Comparison of ENCODE assay signal across 8 mouse cellular contexts in genomic region chr3:131302452-131303319, GRCm38 (mm10). TPM values are rescaled to one million over a fixed set of nuclear protein-coding genes. Genes with fewer than 3 reads are reported as not detected.
DNase-seq lines count a peak whose midpoint lies in the region; ATAC-seq and TF ChIP-seq lines count a peak whose summit lies in the region.

Gene Cyp2u1, minus strand, starts transcription at chr3:131303227.

- peak within 1 kb of the TSS; percentile 70 for H3K9ac ChIP-seq in lung, embryonic 16.5 days (ENCODE audit: low read length)

- H3K36me3 ChIP-seq in hindbrain, embryonic 10.5 days = no peaks in the 10 kb centered on the region
- H3K36me3 ChIP-seq in lung, embryonic 16.5 days (ENCODE audit: control insufficient read depth, insufficient read depth, low read length) = no peaks in the 10 kb centered on the region
- H3K36me3 ChIP-seq in thymus, adult 2 months (ENCODE audit: control insufficient read depth, insufficient read depth, low read length) = no peaks in the 10 kb centered on the region

- peak; percentile 96 for ATAC-seq in frontal cortex, adult (ENCODE audit: low TSS enrichment)
- ATAC-seq in lung, embryonic 16.5 days (ENCODE audit: low read depth) = peak; percentile 97

- DNase-seq in MEL-GATA-1-ER (ENCODE audit: extremely low read depth, low read depth) = peak; percentile 91
- peak; percentile 94 to 96 for DNase-seq in cerebellum, adult 2 months
- DNase-seq in hindbrain, embryonic 10.5 days (ENCODE audit: low spot score) = peak; percentile 89
- DNase-seq in layer of hippocampus, adult 9-11 months = peak; percentile 93
- DNase-seq in ovary, adult 18-20 months (ENCODE audit: low spot score) = peak; percentile 84
- DNase-seq in thymus, adult 2 months = peak; percentile 87

- no peak for TF ChIP-seq CTCF in cerebellum, adult 2 months (IDR thresholded peaks at IDR 0.05; ENCODE audit: borderline replicate concordance, insufficient read depth, low read depth, low read length)
- 0 out of 2 replicates have a peak, but pooled peaks have one; percentile 61 for TF ChIP-seq CTCF in thymus, adult 2 months (IDR thresholded peaks at IDR 0.05; ENCODE audit: borderline replicate concordance, control insufficient read depth, extremely low read depth, insufficient read depth, low read length, poor library complexity)

- peak within 1 kb of the TSS; percentile 76 for H3K4me3 ChIP-seq in cerebellum, adult 2 months (replicated peaks; ENCODE audit: insufficient read depth, low read depth, low read length)
- H3K4me3 ChIP-seq in hindbrain, embryonic 10.5 days = peak within 1 kb of the TSS; percentile 80
- H3K4me3 ChIP-seq in lung, embryonic 16.5 days (ENCODE audit: low read length) = peak within 1 kb of the TSS; percentile 81
- peak within 1 kb of the TSS; percentile 51 for H3K4me3 ChIP-seq in thymus, adult 2 months (ENCODE audit: control insufficient read depth, insufficient read depth, low read length)

- H3K4me1 ChIP-seq in cerebellum, adult 2 months (ENCODE audit: control insufficient read depth, insufficient read depth, low read length) = peaks cover 9% of the 10 kb centered on the region
- H3K4me1 ChIP-seq in hindbrain, embryonic 10.5 days (replicated peaks) = peaks cover 12% of the 10 kb centered on the region
- peaks cover 7% of the 10 kb centered on the region for H3K4me1 ChIP-seq in lung, embryonic 16.5 days (replicated peaks; ENCODE audit: control insufficient read depth, insufficient read depth, low read length)
- peaks cover 5% of the 10 kb centered on the region for H3K4me1 ChIP-seq in thymus, adult 2 months (replicated peaks; ENCODE audit: control insufficient read depth, insufficient read depth, low read length)

- peak within 1 kb of the TSS; percentile 86 for H3K27ac ChIP-seq in cerebellum, adult 2 months (ENCODE audit: insufficient read depth, low read length)
- peak within 1 kb of the TSS; percentile 84 for H3K27ac ChIP-seq in hindbrain, embryonic 10.5 days
- H3K27ac ChIP-seq in lung, embryonic 16.5 days (ENCODE audit: low read length) = 0 out of 2 replicates have a peak within 1 kb of the TSS, but pooled peaks have one; percentile 49
- no peak within 1 kb of the TSS for H3K27ac ChIP-seq in thymus, adult 2 months (ENCODE audit: control insufficient read depth, insufficient read depth, low read length)

- H3K27me3 ChIP-seq in cerebellum, adult 2 months (ENCODE audit: control insufficient read depth, insufficient read depth, low read length) = no peaks in the 10 kb centered on the region
- peaks cover 38% of the 10 kb centered on the region for H3K27me3 ChIP-seq in hindbrain, embryonic 10.5 days (ENCODE audit: insufficient read depth, poor library complexity, severe bottlenecking)
- H3K27me3 ChIP-seq in lung, embryonic 16.5 days (ENCODE audit: control insufficient read depth, insufficient read depth, low read depth, low read length) = no peaks in the 10 kb centered on the region
- H3K27me3 ChIP-seq in thymus, adult 2 months (ENCODE audit: control insufficient read depth, insufficient read depth, low read length) = no peaks in the 10 kb centered on the region

- WGBS in cerebellum, adult 2 months = under 1% methylated on average over 71 of the region's 71 CpGs
- under 1% methylated on average over 71 of the region's 71 CpGs for WGBS in hindbrain, embryonic 10.5 days
- WGBS in lung, embryonic 16.5 days = under 1% methylated on average over 70 of the region's 71 CpGs
- WGBS in thymus, adult 2 months = 3% methylated on average over 71 of the region's 71 CpGs

- no peaks in the 10 kb centered on the region for H3K9me3 ChIP-seq in hindbrain, embryonic 10.5 days
- no peaks in the 10 kb centered on the region; the same call in 1 of the 2 replicates for H3K9me3 ChIP-seq in lung, embryonic 16.5 days (ENCODE audit: control insufficient read depth, low read length)

- peak within 1 kb of the TSS; percentile 100 for H3K4me2 ChIP-seq in lung, embryonic 16.5 days (ENCODE audit: low read depth, low read length)

- peak; percentile 94 for TF ChIP-seq POLR2A in cerebellum, adult 2 months (IDR thresholded peaks at IDR 0.05; ENCODE audit: borderline replicate concordance, insufficient read depth, low read length)
- no peak for TF ChIP-seq POLR2A in thymus, adult 2 months (IDR thresholded peaks at IDR 0.05; ENCODE audit: control insufficient read depth, extremely low read depth, insufficient read depth, low read length, poor library complexity)

RNA-seq across cellular contexts. Expression of gene Cyp2u1, which starts in this region (rescaled TPM):
- polyA plus RNA-seq in cerebellum, adult 2 months (2012; rRNA removed) = 13.1 and 13.8 TPM in 2 replicates
- 0.91 and 1.5 TPM in 2 replicates for polyA plus RNA-seq in hindbrain, embryonic 10.5 days (2016; fragmentation: Nextera tagmentation; extraction: Ambion mirVana)
- 1.6 and 2.7 TPM in 2 replicates for polyA plus RNA-seq in lung, embryonic 16.5 days (2015; fragmentation: Nextera tagmentation; extraction: Ambion mirVana)
- polyA plus RNA-seq in thymus, adult 2 months (2012; rRNA removed) = 1.2 and 2.0 TPM in 2 replicates
